Mouse (Mus musculus) megakaryocyte progenitor cell, adult 5-6 weeks (primary cell): Measurements from ENCODE around the gene Hmgb1. TPM values are rescaled to one million over a fixed set of nuclear protein-coding genes. Genes with fewer than 3 reads are reported as not detected.

Experiments used
- ATAC-seq: replicated peaks from 2 replicates; pipeline ENCODE4 v1.8.0; 2016; ENCODE audit warnings: mild to moderate bottlenecking, moderate TSS enrichment, inconsistent platforms; ENCODE audit not compliant: poor library complexity
- total RNA-seq, 2 experiments: library from RNA; stranded (forward) in 1 of 2; stranded (reverse) in 1 of 2; fragments of 157-497, 149-512 nt in 1 of 2; fragments of 200-1000 nt in 1 of 2; gene quantifications; 2 replicates each; pipeline versions ENCODE4 v1.2.3 to v1.2.4; 2015 to 2017

The Hmgb1 gene
- total RNA-seq, 2 experiments from 2014 or later = 1,041 to 1,239 TPM

DNA sequence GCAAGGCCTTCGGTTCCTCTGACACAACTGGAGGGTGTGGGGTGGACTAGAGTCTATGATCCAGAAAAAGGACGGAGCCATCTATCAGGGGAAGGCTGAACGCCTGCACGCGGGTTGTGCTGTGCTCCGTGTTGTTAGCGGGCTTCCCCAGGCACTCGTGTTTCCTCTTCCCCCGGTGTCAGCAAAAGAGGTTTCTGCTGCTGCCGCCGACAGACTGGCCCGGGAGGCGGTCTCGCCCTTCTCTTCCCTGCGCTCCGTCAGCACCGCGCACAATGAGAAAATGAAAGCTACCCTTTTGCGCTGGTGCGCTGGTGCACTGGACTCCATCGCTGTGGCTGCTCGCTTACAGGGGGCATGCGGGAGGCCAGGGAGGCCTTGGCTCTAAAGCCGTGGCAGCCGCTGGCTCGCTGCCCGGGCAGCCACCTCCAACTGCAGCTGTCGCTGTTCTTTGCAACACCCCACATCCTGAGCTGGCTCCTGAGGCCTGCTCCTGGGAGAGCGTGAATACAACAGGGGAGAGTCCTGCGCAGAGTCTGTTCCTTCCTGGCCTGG, 153.0 kb downstream of the Hmgb1 start:
- peak; percentile 79 for ATAC-seq

DNA sequence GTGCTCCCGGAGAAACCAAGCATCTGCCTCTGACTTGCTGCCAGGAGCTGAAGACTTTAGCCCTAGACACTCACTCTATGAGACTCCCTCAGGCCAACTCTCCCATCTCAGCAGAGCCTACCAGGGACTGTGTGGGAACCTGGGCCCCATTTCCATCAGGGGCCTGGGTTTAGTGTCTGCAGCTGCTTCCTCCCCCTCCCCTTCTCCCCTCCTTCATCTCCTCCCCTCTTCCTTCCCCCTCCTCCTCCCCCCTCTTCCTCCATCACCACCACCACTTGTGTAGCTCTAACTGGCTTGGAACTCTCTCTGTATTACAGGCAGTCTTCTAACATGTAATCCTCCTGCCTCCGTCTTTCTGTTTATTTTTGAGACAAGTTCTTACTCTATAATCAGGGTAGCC, 154.2 kb downstream of the Hmgb1 start:
- no peak for ATAC-seq

DNA sequence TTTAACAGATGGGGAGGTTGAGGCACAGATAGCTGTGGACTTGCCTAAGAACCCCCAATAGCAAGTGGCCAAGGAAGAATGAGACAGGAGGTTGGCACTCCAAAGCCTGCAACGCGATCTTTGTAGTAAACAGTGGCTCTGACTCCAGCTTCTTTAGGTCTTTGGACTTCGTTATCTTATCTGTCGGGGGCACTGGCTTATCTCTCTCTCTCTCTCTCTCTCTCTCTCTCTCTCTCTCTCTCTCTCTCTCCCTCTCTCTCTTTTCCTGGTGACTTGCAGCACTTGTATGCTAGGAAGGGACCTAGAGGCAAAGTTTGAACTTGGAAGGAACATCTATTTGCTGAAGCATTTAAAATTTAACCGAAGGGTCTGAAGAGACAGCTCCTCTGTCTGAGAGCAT, 155.9 kb downstream of the Hmgb1 start:
- ATAC-seq = no peak

DNA sequence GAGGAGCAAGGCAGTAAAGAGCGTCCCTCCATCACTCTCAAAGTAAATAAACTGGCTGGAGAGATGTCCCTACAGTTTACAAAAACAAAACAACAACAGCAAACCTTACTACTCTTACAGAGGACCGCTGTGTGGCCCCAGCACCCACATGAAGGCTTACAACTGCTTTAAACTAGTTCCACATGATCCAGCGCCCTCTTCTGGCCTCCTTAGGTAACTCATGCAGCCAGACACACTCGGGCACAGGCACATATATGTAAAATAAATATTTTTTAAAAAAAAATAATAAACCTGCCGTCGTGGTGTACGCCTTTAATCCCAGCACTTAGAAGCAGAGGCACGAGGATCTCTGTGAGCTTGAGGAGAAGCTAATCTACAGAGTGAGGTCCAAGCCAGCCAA, 156.9 kb downstream of the Hmgb1 start:
- ATAC-seq = no peak

DNA sequence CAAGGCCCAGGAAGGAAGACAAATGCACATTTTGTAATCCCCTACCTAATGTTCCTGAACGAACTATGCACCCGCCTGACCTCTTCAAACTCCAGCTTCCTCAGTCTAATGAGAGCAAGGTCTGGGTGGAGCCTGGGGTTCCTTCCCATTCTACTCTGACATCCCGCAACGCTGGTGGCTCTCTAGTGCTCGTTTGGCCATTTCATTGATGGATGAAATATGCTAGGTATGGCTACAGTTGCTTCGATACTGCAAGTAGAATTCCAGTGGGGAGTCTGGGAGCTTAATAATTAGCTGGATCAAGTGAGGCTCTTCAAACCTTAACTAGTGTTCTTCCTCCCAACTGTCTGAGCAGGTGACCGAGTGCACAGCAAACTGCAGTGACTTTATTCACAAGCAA, 163.2 kb downstream of the Hmgb1 start:
- peak; percentile 52; the same call in 1 of the 2 replicates for ATAC-seq

DNA sequence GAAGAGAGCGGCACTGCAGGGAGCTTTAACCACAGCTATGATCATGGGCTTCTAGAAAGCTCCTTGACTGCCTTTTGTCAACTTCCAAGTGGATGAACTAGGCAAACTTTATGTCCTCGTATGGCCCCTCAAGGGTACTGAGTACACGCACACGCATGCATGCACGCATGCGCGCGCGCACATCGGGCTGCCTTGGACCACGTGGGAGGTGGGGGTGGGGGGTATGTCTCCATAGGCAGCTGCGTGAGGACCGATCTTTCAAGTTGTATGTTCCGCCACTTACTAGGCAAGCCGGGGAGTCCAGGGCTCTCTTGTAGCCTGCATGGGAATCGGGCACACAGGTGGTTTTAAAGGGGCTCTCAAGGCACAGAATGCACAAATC, 163.6 kb downstream of the Hmgb1 start:
- ATAC-seq = no peak

DNA sequence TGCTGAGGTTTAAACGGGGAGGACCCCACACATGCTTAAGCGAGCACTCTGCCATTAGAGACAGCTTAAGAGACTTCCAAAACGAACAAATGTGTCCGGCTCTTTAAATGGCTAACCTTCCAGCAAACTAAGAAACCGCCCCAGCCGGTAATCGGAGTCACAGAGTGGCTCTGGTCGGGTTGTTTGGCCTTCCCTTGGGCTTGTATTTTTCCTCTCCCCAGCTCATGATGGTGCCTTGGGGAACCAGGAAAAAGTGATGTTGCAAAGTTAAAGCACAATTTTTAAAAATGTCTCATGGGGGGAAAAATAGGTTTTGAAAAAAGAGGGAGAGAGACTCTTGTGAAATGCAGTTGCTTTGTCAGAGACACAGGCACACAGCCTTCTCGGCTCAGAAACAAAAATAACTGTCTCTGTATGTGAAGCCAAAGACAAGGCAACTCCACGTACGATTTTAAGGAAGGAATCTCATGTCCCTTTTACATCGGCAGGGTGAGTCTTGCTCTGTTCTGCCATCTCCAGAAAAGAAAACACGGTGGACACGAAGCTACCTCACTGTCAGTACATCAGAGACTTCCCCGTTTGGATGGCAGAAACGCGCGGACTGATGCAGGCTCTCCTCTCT, 164.1 kb downstream of the Hmgb1 start:
- ATAC-seq = no peak

DNA sequence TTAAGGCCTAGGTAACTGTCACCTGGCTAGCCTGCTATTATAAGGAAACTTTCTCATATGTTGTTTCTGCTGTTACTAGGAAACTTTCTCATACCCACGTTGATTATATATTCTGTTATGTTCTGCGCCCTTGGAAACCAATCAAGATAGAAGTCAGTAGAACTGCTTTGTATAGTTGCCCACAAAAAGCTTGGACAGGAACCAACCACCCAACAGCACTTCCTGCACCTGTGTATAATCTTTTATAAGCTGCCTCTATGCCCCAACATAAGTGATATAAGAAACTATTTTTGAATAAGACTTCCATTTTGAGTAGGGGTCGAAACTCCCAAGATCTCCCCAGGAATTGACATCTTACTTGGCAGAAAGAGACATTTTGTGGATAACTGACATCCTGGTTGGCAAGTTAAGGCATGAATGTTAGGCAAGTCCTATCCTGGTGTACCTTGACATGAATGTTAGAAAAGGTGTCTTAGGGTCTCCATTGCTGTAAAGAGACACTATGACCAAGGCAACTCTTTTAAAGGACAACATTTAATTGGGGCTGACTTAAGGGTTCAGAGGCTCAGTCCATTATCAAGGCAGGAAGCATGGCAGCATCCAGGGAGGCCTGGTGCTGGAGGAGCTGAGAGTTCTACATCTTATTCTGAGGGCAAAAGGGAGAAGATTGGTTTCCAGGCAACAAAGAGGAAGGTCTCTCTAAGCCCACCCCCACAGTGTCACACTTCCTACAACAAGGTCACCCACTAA, 166.4 kb downstream of the Hmgb1 start:
- ATAC-seq = 0 out of 2 replicates have a peak, but pooled peaks have one; percentile 12

DNA sequence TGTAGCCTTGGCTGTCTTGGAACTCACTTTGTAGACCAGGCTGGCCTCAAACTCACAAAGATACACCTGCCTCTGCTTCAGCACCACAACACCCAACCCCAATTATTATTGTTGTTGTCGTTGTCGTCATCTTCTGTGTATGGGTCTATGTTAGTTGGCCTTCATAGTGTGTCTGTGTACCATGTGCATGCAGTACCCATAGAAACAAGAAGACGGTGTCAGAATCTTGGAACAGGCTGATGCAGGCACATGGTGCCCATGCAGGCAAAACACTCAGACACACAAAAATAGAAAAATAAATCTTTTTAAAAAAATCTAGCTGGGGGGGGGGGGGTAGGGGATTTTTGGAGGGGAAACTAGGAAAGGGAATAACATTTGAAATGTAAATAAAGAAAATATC, 167.1 kb downstream of the Hmgb1 start:
- ATAC-seq = no peak

DNA sequence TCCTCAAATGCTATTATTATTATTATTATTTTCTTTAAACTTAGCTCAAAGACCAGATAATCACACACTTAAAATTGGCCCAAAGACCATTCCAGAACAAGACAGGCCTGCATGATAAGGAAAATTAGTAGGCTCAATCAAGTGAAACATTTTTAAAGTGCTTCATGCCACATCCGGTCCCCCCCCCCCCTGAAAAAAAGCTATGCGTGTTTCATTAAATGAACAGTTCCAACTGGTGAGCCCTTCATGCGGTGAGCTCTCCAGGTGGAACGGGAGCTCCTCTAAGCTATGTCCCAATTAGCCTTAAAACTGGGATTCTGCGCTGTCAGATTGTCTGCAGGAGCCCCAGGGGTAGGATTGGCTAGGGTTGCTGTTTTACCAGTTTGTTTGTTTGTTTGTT, 168.0 kb downstream of the Hmgb1 start:
- ATAC-seq = 0 out of 2 replicates have a peak, but pooled peaks have one; percentile 3

DNA sequence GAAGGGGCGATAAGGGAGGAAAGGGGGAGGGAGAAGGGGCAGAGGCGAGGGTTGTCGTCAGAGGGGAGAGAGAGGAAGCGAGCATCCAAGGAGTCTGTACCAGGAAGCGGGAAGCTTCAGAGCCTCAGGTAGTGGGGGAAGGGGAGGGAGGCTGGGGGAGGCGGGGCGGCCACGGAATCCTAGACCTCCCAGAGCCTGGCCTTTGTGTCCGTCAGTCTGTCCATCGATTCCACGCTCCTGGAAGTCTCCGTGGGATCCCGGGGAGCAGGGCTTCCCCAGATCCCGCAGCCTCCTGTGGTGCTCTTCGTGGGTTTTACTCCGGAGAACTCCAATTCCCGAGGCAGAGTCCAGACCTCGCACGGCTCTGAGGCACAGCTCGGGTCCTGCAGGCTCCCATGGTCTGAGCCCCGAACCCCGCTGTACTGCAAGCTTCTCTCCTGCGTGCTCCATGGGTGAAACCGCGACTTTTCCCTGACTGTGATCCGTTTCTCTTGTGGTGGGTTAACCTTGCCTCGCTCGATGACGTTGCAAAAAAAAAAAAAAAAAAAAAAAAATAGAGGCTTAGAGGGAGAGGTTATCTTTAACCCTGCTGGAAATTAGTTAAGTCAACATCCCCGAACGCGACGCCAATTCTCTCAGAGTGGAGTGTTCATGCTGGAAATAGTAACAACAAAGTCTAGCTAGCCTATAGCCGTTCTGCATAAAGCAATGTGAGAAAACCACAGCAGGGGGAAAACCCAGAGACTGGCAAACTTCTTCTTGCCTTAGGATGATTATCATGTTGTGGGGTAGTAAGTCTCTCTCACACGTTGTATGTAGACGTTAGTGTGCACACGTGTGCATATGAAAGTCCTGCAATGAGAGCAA, 168.7 kb downstream of the Hmgb1 start:
- peak; percentile 73 for ATAC-seq

DNA sequence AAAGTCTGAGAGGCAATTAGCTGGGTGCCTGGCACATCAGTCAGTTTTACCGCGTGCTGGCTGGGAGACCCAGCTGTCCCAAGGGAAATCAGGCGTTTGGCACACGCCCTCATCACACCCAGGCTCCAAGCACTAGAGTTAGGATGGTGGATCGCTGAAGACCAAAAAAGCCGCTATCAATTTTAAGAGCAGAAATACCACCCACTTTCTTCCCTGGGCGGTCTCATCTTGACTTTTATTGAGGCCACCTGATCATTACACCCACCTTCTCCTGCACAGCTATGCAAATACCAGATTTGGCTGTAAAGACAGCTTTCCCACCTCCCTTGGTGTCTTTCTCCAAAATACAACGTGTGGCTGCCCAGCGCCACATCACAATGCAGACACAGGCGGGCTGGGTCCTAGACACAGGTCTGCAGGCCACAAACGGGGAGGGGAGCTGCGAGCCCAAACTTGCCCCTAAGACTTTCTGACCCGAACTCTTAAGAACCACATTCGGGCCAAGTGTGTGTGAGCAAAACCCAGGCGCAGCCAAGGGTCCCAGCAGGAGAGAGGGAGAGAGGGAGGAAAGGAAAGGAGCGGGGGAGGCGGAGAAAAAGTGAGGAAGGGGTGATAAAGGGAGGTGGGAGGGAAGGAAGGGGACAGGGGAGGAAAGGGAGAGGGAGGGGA, 169.6 kb downstream of the Hmgb1 start:
- ATAC-seq = no peak

DNA sequence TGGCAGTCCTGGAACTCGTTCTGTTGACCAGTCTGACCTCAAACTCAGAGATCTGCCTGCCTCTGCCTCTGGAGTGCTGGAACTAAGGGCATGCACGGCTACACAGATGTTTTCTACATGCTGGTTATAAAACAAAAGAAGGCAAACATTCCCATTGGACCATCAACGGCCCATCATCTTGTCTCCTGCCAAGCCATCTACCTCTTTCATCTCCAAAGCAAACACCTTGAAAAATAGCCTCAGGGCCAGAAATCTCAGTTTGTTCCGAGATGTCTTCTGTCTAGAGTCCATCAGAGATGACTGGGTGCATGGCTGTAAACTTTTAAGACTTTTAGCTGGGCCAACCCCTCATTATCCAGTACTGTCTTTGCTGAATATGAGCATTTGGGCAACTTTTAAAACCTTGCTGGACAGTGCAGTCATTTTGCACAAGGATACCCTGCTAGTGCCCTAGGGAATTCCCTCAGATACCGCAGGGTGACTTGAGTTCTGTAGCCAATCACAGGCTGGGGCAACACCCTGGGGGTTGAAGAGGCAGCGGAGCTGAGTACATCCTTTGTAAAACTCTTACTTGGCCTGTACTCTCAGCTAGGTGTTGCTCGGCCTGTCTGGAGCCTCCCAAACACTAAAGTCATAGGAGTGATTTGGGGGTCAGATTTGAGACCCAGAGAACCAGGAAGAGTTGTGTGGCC, 170.3 kb downstream of the Hmgb1 start:
- ATAC-seq = no peak

DNA sequence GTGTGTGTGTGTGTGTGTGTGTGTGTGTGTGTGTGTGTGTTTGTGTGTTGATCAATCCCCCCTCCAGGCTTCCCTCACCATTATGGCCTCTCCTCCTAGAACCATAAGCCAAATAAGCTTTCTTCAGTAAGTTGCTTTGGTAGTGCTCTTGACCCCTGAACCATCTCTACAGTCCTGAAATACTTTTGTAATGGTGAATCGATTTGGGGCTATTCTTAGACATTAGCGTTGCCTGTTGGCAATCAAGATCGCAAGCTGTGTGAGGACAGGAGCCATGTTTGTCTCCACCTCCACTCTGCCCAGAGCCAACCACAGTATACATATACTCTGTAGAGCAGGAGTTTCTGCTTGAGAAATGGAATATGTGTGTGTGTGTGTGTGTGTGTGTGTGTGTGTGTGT, 175.2 kb downstream of the Hmgb1 start:
- no peak for ATAC-seq

DNA sequence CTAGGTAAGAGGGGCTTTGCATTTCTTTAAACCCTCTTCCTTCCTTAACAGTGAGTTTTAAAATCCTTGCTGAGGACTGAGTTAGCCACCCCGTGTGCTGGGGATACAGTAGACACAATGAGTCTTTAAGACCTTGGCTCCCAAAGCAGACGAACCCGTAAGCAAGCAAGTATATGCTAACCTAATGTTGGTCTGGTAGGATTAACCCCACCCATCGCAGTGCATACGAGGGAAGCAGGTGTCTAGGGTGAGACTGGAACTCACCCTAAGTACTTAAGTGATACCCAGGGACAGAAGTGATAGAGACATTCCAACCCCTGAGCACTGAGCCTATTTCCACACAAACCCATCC, 177.0 kb downstream of the Hmgb1 start:
- no peak for ATAC-seq

DNA sequence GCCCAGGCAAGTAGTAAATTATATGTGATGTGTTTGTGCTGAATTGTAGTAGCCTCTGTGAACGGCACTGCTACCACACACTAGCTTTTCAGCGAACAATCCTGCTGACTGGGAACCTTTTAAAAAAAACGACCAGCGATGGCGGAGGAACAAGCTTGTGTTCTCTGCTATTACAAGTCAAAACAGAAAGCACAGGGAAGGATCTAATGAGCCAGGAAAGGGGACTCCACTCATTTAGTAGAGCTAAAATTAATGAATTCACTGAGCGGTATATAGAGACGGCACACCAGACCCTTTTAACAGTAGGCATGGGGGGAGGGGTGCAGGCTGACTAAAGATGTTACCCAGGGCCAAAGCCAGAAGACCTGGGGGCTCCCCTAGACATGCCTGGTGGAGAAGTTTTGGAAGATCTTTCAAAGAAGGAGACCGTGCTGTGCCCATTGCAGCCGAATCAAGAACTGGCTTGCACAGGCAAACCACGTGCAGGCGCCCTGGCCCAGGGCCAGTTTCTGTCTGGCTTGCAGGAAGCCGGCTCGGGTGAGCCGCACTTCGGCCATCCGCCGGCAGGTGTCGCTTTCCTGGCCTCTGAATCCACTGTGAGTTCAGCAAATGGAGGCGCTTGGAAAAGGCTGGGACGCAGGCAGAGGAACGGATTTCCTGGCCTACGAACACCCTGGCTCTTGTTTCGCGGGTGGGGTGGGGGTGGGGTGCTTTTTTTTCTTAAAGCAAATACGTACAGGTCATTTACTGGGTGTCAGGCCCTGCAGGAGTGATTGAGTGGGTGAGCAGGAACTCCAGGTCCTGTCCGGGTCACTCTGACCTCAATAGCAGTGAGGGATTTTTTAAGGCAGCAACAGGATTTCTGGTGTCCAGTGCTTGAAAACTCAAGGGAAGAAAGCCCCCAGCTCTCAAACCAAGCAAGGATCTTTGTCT, 177.7 kb downstream of the Hmgb1 start:
- ATAC-seq = peak; percentile 91

DNA sequence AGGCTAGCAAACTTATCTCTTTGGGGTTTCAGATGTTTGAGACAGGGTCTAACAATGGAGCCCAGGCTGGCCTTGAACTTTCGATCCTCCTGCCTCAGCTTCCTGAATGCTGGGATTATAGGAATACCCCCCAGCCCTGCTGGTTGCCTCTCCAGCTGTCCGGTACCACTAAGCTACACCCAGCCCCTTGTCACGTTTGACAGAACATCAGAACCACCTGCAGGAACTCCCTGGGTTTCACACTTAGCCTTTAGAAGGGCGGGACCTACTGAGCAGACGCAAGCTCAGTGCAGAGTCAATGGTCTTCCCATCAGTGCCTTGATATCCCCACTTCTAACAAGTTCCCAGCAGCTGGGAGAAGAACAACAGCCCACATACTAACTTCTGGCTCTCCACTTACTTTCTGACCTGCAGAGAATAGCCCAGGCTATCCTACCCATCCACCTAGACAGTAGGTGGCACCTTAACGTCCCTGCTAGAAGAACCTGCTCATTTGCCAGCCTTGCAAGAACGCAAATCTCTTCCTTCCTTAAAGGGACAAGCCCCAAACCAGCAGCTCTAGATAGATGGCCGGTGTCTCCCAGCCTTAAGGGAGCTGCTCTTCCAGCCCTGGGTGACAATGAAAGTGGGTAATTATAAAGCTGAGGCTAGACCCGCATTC, 178.5 kb downstream of the Hmgb1 start:
- ATAC-seq = peak; percentile 21

DNA sequence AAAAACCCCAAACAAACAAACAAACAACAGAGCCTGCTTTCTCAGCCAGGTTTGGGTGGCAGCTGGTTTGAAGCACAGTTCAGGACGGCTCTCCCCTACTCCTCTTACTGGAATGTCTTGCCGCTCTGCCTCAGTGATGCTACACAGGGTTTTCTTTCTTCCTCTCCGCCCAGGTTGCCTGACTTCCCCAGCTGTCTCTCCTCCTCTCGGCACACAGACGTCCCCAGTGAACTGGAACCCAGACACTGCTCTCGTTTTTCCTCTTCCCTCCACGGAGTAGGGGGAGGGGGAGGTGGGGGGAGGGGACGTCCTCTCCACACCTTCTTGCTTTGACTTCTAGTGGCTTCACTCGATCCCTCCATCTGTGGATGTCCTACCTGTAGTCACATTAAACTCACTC, 179.2 kb downstream of the Hmgb1 start:
- no peak for ATAC-seq

DNA sequence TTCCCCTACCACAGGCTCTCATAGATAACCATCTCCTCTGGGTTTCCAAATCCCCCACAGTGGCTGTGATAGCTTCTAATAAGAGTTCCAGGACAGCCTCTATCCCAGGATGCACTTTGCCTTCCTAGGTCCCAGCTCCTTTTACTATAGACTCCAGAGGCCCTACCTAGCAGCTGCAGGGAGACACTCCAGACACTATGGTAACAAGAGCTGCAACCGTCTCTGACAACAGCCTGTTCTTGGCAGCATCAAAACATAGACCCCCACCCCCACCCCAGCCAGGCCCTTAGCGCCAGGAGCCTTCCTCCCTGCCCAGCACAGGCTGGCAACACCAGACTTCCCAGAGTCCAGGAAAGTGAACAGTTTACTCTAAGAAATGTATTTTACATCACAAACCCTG, 181.2 kb downstream of the Hmgb1 start:
- no peak for ATAC-seq
